Mouse (Mus musculus): ENCODE measurements around the gene Cfl2.

DNA sequence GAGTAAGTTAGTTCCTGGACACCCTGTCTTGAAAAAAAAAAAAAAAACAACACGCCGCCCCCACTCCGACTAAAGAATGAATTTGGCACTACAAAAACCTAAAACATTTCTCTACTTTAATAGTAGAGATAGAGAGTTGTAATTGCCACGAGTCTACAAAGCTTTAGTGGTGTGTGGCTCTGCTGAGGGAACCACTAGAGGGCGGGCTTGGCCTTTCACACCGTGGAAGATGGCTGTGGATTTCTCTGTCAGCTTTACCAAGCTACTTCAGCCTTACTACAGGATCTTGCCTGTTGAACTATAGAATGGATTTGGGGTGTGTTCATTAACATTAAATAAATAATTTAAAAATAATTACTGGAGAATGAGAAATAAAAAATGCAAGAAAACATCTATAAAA, 32.1 kb downstream of the Cfl2 start:
- TF ChIP-seq MAX (IDR thresholded peaks at IDR 0.05; ENCODE audit: low read depth) (no peak), POLR2A (IDR thresholded peaks at IDR 0.05; ENCODE audit: insufficient read length, low read depth) (no peak), E2F4 (IDR thresholded peaks at IDR 0.05; ENCODE audit: insufficient read depth) (no peak)
